Mouse (Mus musculus) heart, embryonic 10.5 days (tissue): Measurements from ENCODE around the gene Pla2g4b. TPM values are rescaled to one million over a fixed set of nuclear protein-coding genes. Genes with fewer than 3 reads are reported as not detected.

Experiments
- DNase-seq: peaks from one replicate; pipeline ENCODE4 v3.0.0-alpha.2; 2017; ENCODE audit warnings: low spot score
- H3K27ac ChIP-seq: fragments of 300-500 bp; sonication (generic); 2 replicates; pipeline ENCODE4 v1.5.1; 2016; ENCODE audit warnings: mild to moderate bottlenecking
- H3K27me3 ChIP-seq: fragments of 300-500 bp; sonication (generic); 2 replicates; pipeline ENCODE4 v1.6.1; 2016; ENCODE audit warnings: mild to moderate bottlenecking; ENCODE audit not compliant: poor library complexity, insufficient read depth, severe bottlenecking
- H3K36me3 ChIP-seq: fragments of 300-500 bp; sonication (generic); 2 replicates; pipeline ENCODE4 v1.6.1; 2016; ENCODE audit warnings: mild to moderate bottlenecking, moderate library complexity
- H3K4me1 ChIP-seq: fragments of 300-500 bp; sonication (generic); 2 replicates; pipeline ENCODE4 v1.6.1; 2016; ENCODE audit warnings: mild to moderate bottlenecking
- H3K4me3 ChIP-seq: fragments of 300-500 bp; sonication (generic); 2 replicates; pipeline ENCODE4 v1.5.1; 2016; ENCODE audit warnings: mild to moderate bottlenecking, moderate library complexity
- H3K9me3 ChIP-seq: fragments of 300-500 bp; sonication (generic); 2 replicates; pipeline ENCODE4 v1.6.1; 2016; ENCODE audit warnings: mild to moderate bottlenecking, moderate library complexity
- WGBS: fragments of 180-500 bp; shearing (Covaris S2); methylation state at CpG from one replicate; pipeline ENCODE4 v1.1.7; 2016; 5-methylcytosine and 5-hydroxymethylcytosine counted together
- polyA plus RNA-seq: library from polyadenylated mRNA; unstranded; fragments of >200 nt; fragmentation: Nextera tagmentation; extraction: Ambion mirVana; gene quantifications from 2 replicates; pipeline ENCODE4 v1.2.1, GENCODE M21; 2016

Gene Pla2g4b
- polyA plus RNA-seq, 1 experiment from 2014 or later = 2.6 TPM

GRCm38 (mm10) chr2:120000882-120001584 is 32.2 kb upstream of the Pla2g4b start:
- Histone ChIP-seq H3K9me3 (no peaks in the 10 kb centered on the region), H3K36me3 (peaks cover 4% of the 10 kb centered on the region; the same call in 1 of the 2 replicates), H3K27me3 (no peaks in the 10 kb centered on the region), H3K4me3 (no peak overlapping the region), H3K4me1 (peaks cover 14% of the 10 kb centered on the region), H3K27ac (peak overlapping the region; percentile 62; the same call in 1 of the 2 replicates)
- 46% methylated on average over 3 of the region's 3 CpGs for WGBS
- no peak for DNase-seq

- H3K9me3 ChIP-seq = no peaks in the 10 kb centered on the region
- peaks cover 13% of the 10 kb centered on the region for H3K4me1 ChIP-seq
- no peak for DNase-seq
- no peaks in the 10 kb centered on the region for H3K27me3 ChIP-seq
- WGBS = 78% methylated on average over 4 of the region's 4 CpGs
- no peak overlapping the region; the same call in 1 of the 2 replicates for H3K27ac ChIP-seq
- no peak overlapping the region for H3K4me3 ChIP-seq
- H3K36me3 ChIP-seq = peaks cover 4% of the 10 kb centered on the region; the same call in 1 of the 2 replicates
Measured at GRCm38 (mm10) chr2:120001956-120002355, 31.3 kb upstream of the Pla2g4b start.

- Histone ChIP-seq H3K27ac (no peak overlapping the region), H3K36me3 (no peaks in the 10 kb centered on the region), H3K9me3 (no peaks in the 10 kb centered on the region), H3K27me3 (no peaks in the 10 kb centered on the region), H3K4me3 (no peak overlapping the region), H3K4me1 (peaks cover 18% of the 10 kb centered on the region)
- WGBS = 89% methylated on average over 2 of the region's 2 CpGs
- DNase-seq = no peak
Measured at GRCm38 (mm10) chr2:120003970-120004369, 29.2 kb upstream of the Pla2g4b start.

GRCm38 (mm10) chr2:120006696-120007095 is 26.5 kb upstream of the Pla2g4b start:
- H3K4me1 ChIP-seq = peaks cover 5% of the 10 kb centered on the region; the same call in 1 of the 2 replicates
- H3K4me3 ChIP-seq = no peak overlapping the region
- no peak overlapping the region for H3K27ac ChIP-seq
- no peaks in the 10 kb centered on the region for H3K9me3 ChIP-seq
- H3K27me3 ChIP-seq = no peaks in the 10 kb centered on the region
- WGBS = 87% methylated on average over 7 of the region's 7 CpGs
- no peak for DNase-seq
- H3K36me3 ChIP-seq = no peaks in the 10 kb centered on the region

- Histone ChIP-seq H3K36me3 (peaks cover 1% of the 10 kb centered on the region; the same call in 1 of the 2 replicates), H3K27me3 (no peaks in the 10 kb centered on the region), H3K9me3 (no peaks in the 10 kb centered on the region), H3K27ac (no peak overlapping the region), H3K4me3 (no peak overlapping the region), H3K4me1 (peaks cover 7% of the 10 kb centered on the region; the same call in 1 of the 2 replicates)
- DNase-seq = no peak
- WGBS = 78% methylated on average over 4 of the region's 4 CpGs
Measured at GRCm38 (mm10) chr2:120007680-120008210, 25.5 kb upstream of the Pla2g4b start.

- Histone ChIP-seq H3K27ac (no peak overlapping the region), H3K4me1 (peaks cover 13% of the 10 kb centered on the region), H3K27me3 (no peaks in the 10 kb centered on the region), H3K9me3 (no peaks in the 10 kb centered on the region), H3K4me3 (no peak overlapping the region), H3K36me3 (peaks cover 5% of the 10 kb centered on the region; the same call in 1 of the 2 replicates)
- WGBS = 45% methylated on average over 4 of the region's 4 CpGs
- DNase-seq = no peak
Measured at GRCm38 (mm10) chr2:120008672-120009071, 24.5 kb upstream of the Pla2g4b start.

- Histone ChIP-seq H3K4me3 (no peak overlapping the region), H3K36me3 (peaks cover 14% of the 10 kb centered on the region), H3K9me3 (no peaks in the 10 kb centered on the region), H3K27ac (no peak overlapping the region), H3K4me1 (peaks cover 13% of the 10 kb centered on the region), H3K27me3 (no peaks in the 10 kb centered on the region)
- WGBS = 76% methylated on average over 8 of the region's 8 CpGs
- DNase-seq = no peak
Measured at GRCm38 (mm10) chr2:120011462-120012200, 21.6 kb upstream of the Pla2g4b start.

GRCm38 (mm10) chr2:120012924-120013323 is 20.3 kb upstream of the Pla2g4b start:
- Histone ChIP-seq H3K36me3 (peaks cover 24% of the 10 kb centered on the region), H3K27me3 (no peaks in the 10 kb centered on the region), H3K4me1 (peaks cover 13% of the 10 kb centered on the region), H3K4me3 (no peak overlapping the region), H3K27ac (no peak overlapping the region), H3K9me3 (no peaks in the 10 kb centered on the region)
- no peak for DNase-seq
- 45% methylated on average over 13 of the region's 13 CpGs for WGBS

GRCm38 (mm10) chr2:120013831-120014486 is 19.3 kb upstream of the Pla2g4b start:
- WGBS = 90% methylated on average over 2 of the region's 2 CpGs
- H3K9me3 ChIP-seq = no peaks in the 10 kb centered on the region
- no peak overlapping the region for H3K4me3 ChIP-seq
- peaks cover 34% of the 10 kb centered on the region for H3K36me3 ChIP-seq
- DNase-seq = no peak
- no peak overlapping the region for H3K27ac ChIP-seq
- H3K27me3 ChIP-seq = no peaks in the 10 kb centered on the region
- peaks cover 8% of the 10 kb centered on the region for H3K4me1 ChIP-seq

GRCm38 (mm10) chr2:120015882-120016281 is 17.3 kb upstream of the Pla2g4b start:
- H3K4me3 ChIP-seq = no peak overlapping the region
- peaks cover 53% of the 10 kb centered on the region for H3K36me3 ChIP-seq
- no peak for DNase-seq
- no peaks in the 10 kb centered on the region for H3K9me3 ChIP-seq
- peaks cover 8% of the 10 kb centered on the region for H3K4me1 ChIP-seq
- no peak overlapping the region for H3K27ac ChIP-seq
- no peaks in the 10 kb centered on the region for H3K27me3 ChIP-seq
- WGBS = 86% methylated on average over 4 of the region's 4 CpGs

GRCm38 (mm10) chr2:120017599-120017998 is 15.6 kb upstream of the Pla2g4b start:
- Histone ChIP-seq H3K9me3 (no peaks in the 10 kb centered on the region), H3K27ac (no peak overlapping the region), H3K27me3 (no peaks in the 10 kb centered on the region), H3K4me3 (no peak overlapping the region), H3K4me1 (peaks cover 7% of the 10 kb centered on the region), H3K36me3 (peaks cover 70% of the 10 kb centered on the region)
- WGBS = 90% methylated on average over 12 of the region's 12 CpGs
- no peak for DNase-seq

GRCm38 (mm10) chr2:120024337-120024736 is 8.9 kb upstream of the Pla2g4b start:
- H3K4me1 ChIP-seq = peaks cover 11% of the 10 kb centered on the region
- H3K4me3 ChIP-seq = no peak overlapping the region
- peaks cover 64% of the 10 kb centered on the region for H3K36me3 ChIP-seq
- H3K9me3 ChIP-seq = no peaks in the 10 kb centered on the region
- 80% methylated on average over 5 of the region's 5 CpGs for WGBS
- no peaks in the 10 kb centered on the region for H3K27me3 ChIP-seq
- no peak for DNase-seq
- H3K27ac ChIP-seq = peak overlapping the region; percentile 24; the same call in 1 of the 2 replicates
